Mouse (Mus musculus) limb, embryonic 14.5 days (tissue): Measurements from ENCODE around the gene Foxc1. TPM values are rescaled to one million over a fixed set of nuclear protein-coding genes. Genes with fewer than 3 reads are reported as not detected.

Source experiments
- ATAC-seq: fragments of 200-750 bp; cut with Nextera tagmentation; 2 replicates; pipeline ENCODE4 v1.8.0; 2017; ENCODE audit warnings: low read depth, moderate number of reproducible peaks, moderate TSS enrichment; ENCODE audit not compliant: low FRiP score
- DNase-seq: peaks from one replicate; pipeline ENCODE4 v3.0.0-alpha.2; 2015; ENCODE audit warnings: low spot score
- H3K27ac ChIP-seq: fragments of 300-500 bp; sonication (generic); replicated peaks from 2 replicates; pipeline ENCODE4 v1.5.1; 2014; ENCODE audit warnings: low read depth, mild to moderate bottlenecking, low read length, moderate library complexity, mixed read lengths
- H3K27me3 ChIP-seq: fragments of 300-500 bp; sonication (generic); 2 replicates; pipeline ENCODE4 v1.6.1; 2014; ENCODE audit warnings: low read length, mixed read lengths; ENCODE audit not compliant: control insufficient read depth, insufficient read depth
- H3K36me3 ChIP-seq: fragments of 300-500 bp; sonication (generic); 2 replicates; pipeline ENCODE4 v1.6.1; 2014; ENCODE audit warnings: mild to moderate bottlenecking, low read length, moderate library complexity, mixed read lengths; ENCODE audit not compliant: control insufficient read depth, insufficient read depth
- H3K4me1 ChIP-seq: fragments of 300-500 bp; sonication (generic); 2 replicates; pipeline ENCODE4 v1.6.1; 2014; ENCODE audit warnings: antibody characterized with exemption, low read length, mixed read lengths; ENCODE audit not compliant: control insufficient read depth, insufficient read depth
- H3K4me2 ChIP-seq: fragments of 300-500 bp; sonication (generic); replicated peaks from 2 replicates; pipeline ENCODE4 v1.6.1; 2014; ENCODE audit warnings: low read depth, mild to moderate bottlenecking, low read length, moderate library complexity; ENCODE audit not compliant: severe bottlenecking
- H3K4me3 ChIP-seq: fragments of 300-500 bp; sonication (generic); replicated peaks from 2 replicates; pipeline ENCODE4 v1.5.1; 2014; ENCODE audit warnings: low read length
- H3K9ac ChIP-seq: fragments of 300-500 bp; sonication (generic); 2 replicates; pipeline ENCODE4 v1.6.1; 2014; ENCODE audit warnings: mild to moderate bottlenecking, low read depth, low read length, moderate library complexity; ENCODE audit not compliant: severe bottlenecking
- H3K9me3 ChIP-seq: fragments of 300-500 bp; sonication (generic); 2 replicates; pipeline ENCODE4 v1.6.1; 2016; ENCODE audit warnings: low read length; ENCODE audit not compliant: control insufficient read depth
- POLR2A ChIP-seq: fragments of 200-500 bp; IDR thresholded peaks from 2 replicates; pipeline ENCODE4 v1.8.0; 2012; ENCODE audit warnings: inconsistent platforms, mild to moderate bottlenecking, moderate library complexity, borderline replicate concordance; ENCODE audit not compliant: insufficient read depth, insufficient read length; ENCODE audit errors: extremely low read depth
- WGBS: fragments of 180-500 bp; shearing (Covaris S2); extraction: QIAGEN DNeasy Blood & Tissue Kit; methylation state at CpG from one replicate; pipeline ENCODE4 v1.1.7; 2014; 5-methylcytosine and 5-hydroxymethylcytosine counted together
- polyA plus RNA-seq, 2 experiments: library from polyadenylated mRNA; depleted of rRNA in 1 of 2; stranded (reverse) in 1 of 2; unstranded in 1 of 2; fragments of >200 nt; fragmentation: Nextera tagmentation in 1 of 2; extraction: Ambion mirVana in 1 of 2; gene quantifications; 2 replicates each; pipeline versions ENCODE4 v1.2.1 to v1.2.3; 2012 to 2014

Foxc1 gene
- polyA plus RNA-seq, 2 experiments: 8.5 to 15.1 TPM

- H3K4me2 ChIP-seq: no peak overlapping the region
- no peak overlapping the region for H3K27ac ChIP-seq
- DNase-seq (no peak), ATAC-seq (no peak)
- H3K9ac ChIP-seq: no peak overlapping the region
- no peaks in the 10 kb centered on the region for H3K36me3 ChIP-seq
- H3K9me3 ChIP-seq: no peaks in the 10 kb centered on the region
- TF ChIP-seq POLR2A: no peak
- H3K4me3 ChIP-seq: no peak overlapping the region
- peaks cover 16% of the 10 kb centered on the region for H3K27me3 ChIP-seq
- WGBS: 20% methylated on average over 5 of the region's 5 CpGs
- peaks cover 39% of the 10 kb centered on the region for H3K4me1 ChIP-seq
These were observed 16.9 kb downstream of the Foxc1 start for GRCm38 (mm10) chr13:31823316-31823715.

- ATAC-seq (no peak), DNase-seq (no peak)
- Histone ChIP-seq H3K27me3 (peaks cover 11% of the 10 kb centered on the region; the same call in 1 of the 2 replicates), H3K9ac (no peak overlapping the region), H3K9me3 (no peaks in the 10 kb centered on the region), H3K27ac (no peak overlapping the region), H3K4me2 (no peak overlapping the region), H3K4me1 (peaks cover 24% of the 10 kb centered on the region), H3K4me3 (no peak overlapping the region), H3K36me3 (no peaks in the 10 kb centered on the region)
- 94% methylated on average over 1 of the region's 1 CpGs for WGBS
- TF ChIP-seq POLR2A: no peak
These were observed 18.7 kb downstream of the Foxc1 start for GRCm38 (mm10) chr13:31825180-31825579.

GRCm38 (mm10) chr13:31827160-31827559 lies 20.7 kb downstream of the Foxc1 start:
- Histone ChIP-seq H3K9me3 (no peaks in the 10 kb centered on the region), H3K9ac (no peak overlapping the region), H3K27me3 (peaks cover 10% of the 10 kb centered on the region; the same call in 1 of the 2 replicates), H3K27ac (no peak overlapping the region), H3K4me3 (no peak overlapping the region), H3K36me3 (no peaks in the 10 kb centered on the region), H3K4me2 (no peak overlapping the region), H3K4me1 (peaks cover 11% of the 10 kb centered on the region)
- no peak for TF ChIP-seq POLR2A
- WGBS: 80% methylated on average over 5 of the region's 5 CpGs
- no peak for DNase-seq
- no peak for ATAC-seq

GRCm38 (mm10) chr13:31827820-31828332 lies 21.4 kb downstream of the Foxc1 start:
- Histone ChIP-seq H3K9ac (no peak overlapping the region), H3K4me3 (no peak overlapping the region), H3K27me3 (peaks cover 6% of the 10 kb centered on the region; the same call in 1 of the 2 replicates), H3K4me2 (no peak overlapping the region), H3K27ac (no peak overlapping the region), H3K9me3 (no peaks in the 10 kb centered on the region), H3K36me3 (no peaks in the 10 kb centered on the region), H3K4me1 (peaks cover 11% of the 10 kb centered on the region)
- no peak for ATAC-seq
- no peak for DNase-seq
- 51% methylated on average over 3 of the region's 3 CpGs for WGBS
- no peak for TF ChIP-seq POLR2A

GRCm38 (mm10) chr13:31828446-31828845 lies 22.0 kb downstream of the Foxc1 start:
- Histone ChIP-seq H3K27me3 (peaks cover 6% of the 10 kb centered on the region; the same call in 1 of the 2 replicates), H3K9ac (no peak overlapping the region), H3K4me3 (no peak overlapping the region), H3K36me3 (no peaks in the 10 kb centered on the region), H3K27ac (no peak overlapping the region), H3K4me2 (no peak overlapping the region), H3K4me1 (peaks cover 11% of the 10 kb centered on the region), H3K9me3 (no peaks in the 10 kb centered on the region)
- 88% methylated on average over 4 of the region's 4 CpGs for WGBS
- DNase-seq: no peak
- no peak for ATAC-seq
- no peak for TF ChIP-seq POLR2A

- H3K36me3 ChIP-seq: no peaks in the 10 kb centered on the region
- no peak for DNase-seq
- ATAC-seq: no peak
- no peak overlapping the region for H3K27ac ChIP-seq
- 59% methylated on average over 9 of the region's 9 CpGs for WGBS
- H3K4me2 ChIP-seq: no peak overlapping the region
- H3K4me1 ChIP-seq: no peaks in the 10 kb centered on the region
- H3K9me3 ChIP-seq: no peaks in the 10 kb centered on the region
- H3K4me3 ChIP-seq: no peak overlapping the region
- no peak overlapping the region for H3K9ac ChIP-seq
- TF ChIP-seq POLR2A: no peak
- 0 out of 2 replicates have a peak, but pooled peaks cover 6% of the 10 kb centered on the region for H3K27me3 ChIP-seq
These were observed 23.9 kb downstream of the Foxc1 start for GRCm38 (mm10) chr13:31830332-31830731.
